14 mouse cellular contexts compared by ENCODE assay signal in genomic region chr13:69823920-69824637, GRCm38 (mm10). TPM values are rescaled to one million over a fixed set of nuclear protein-coding genes. Genes with fewer than 3 reads are reported as not detected.
DNase-seq lines count a peak whose midpoint lies in the region; ATAC-seq lines count a peak whose summit lies in the region.
"Had no signal": no experiment of that assay in that cellular context is flagged by ENCODE, and none has a peak within 500 bp of the region (broad histone marks: within the 10 kb centered on the region; RNA-seq: fewer than 3 reads in every experiment).

No protein-coding gene starts in this region.

- H3K27me3 ChIP-seq in heart, embryonic 14.5 days (ENCODE audit: control insufficient read depth, insufficient read depth, low read length): no peaks in the 10 kb centered on the region
- no peaks in the 10 kb centered on the region for H3K27me3 ChIP-seq in forebrain, embryonic 13.5 days
- H3K27me3 ChIP-seq in hindbrain, embryonic 11.5 days (ENCODE audit: control insufficient read depth, insufficient read depth, low read length): no peaks in the 10 kb centered on the region
- H3K27me3 ChIP-seq in midbrain, embryonic 14.5 days (ENCODE audit: control insufficient read depth, insufficient read depth, low read length): no peaks in the 10 kb centered on the region

- no peaks in the 10 kb centered on the region for H3K36me3 ChIP-seq in heart, embryonic 14.5 days (ENCODE audit: control insufficient read depth, insufficient read depth, low read length)
- no peaks in the 10 kb centered on the region for H3K36me3 ChIP-seq in forebrain, embryonic 13.5 days (ENCODE audit: poor library complexity, severe bottlenecking)
- H3K36me3 ChIP-seq in hindbrain, embryonic 11.5 days (ENCODE audit: control insufficient read depth, insufficient read depth, low read length): no peaks in the 10 kb centered on the region
- no peaks in the 10 kb centered on the region for H3K36me3 ChIP-seq in midbrain, embryonic 14.5 days (ENCODE audit: control insufficient read depth, insufficient read depth, low read length)
- H3K36me3 ChIP-seq: embryonic facial prominence, embryonic 10.5 days had no signal

- no peak overlapping the region for H3K27ac ChIP-seq in heart, embryonic 14.5 days (replicated peaks in 1 of 2; ENCODE audit: control insufficient read depth in 1 of 2, insufficient read depth in 1 of 2, low read depth in 2 of 2, low read length in 2 of 2)
- no peak overlapping the region for H3K27ac ChIP-seq in forebrain, embryonic 13.5 days
- H3K27ac ChIP-seq in hindbrain, embryonic 11.5 days (ENCODE audit: low read depth, low read length): 0 out of 2 replicates have a peak overlapping the region, but pooled peaks have one; percentile 27
- peak overlapping the region; percentile 52 for H3K27ac ChIP-seq in midbrain, embryonic 14.5 days (replicated peaks; ENCODE audit: low read depth, low read length)
- H3K27ac ChIP-seq: embryonic facial prominence, embryonic 10.5 days had no signal

- ATAC-seq in heart, embryonic 14.5 days (ENCODE audit: insufficient number of reproducible peaks, insufficient read depth, low FRiP score, low read depth): no peak
- no peak for ATAC-seq in forebrain, embryonic 13.5 days
- peak; percentile 26; the same call in 1 of the 2 replicates for ATAC-seq in hindbrain, embryonic 11.5 days (ENCODE audit: low FRiP score)
- no peak for ATAC-seq in midbrain, embryonic 14.5 days (ENCODE audit: low FRiP score, low TSS enrichment)

- peak overlapping the region; percentile 38 for H3K4me2 ChIP-seq in heart, embryonic 14.5 days (ENCODE audit: low read length)
- no peak overlapping the region for H3K4me2 ChIP-seq in forebrain, embryonic 13.5 days
- no peak overlapping the region for H3K4me2 ChIP-seq in hindbrain, embryonic 11.5 days (replicated peaks; ENCODE audit: low read depth, low read length)
- H3K4me2 ChIP-seq in midbrain, embryonic 14.5 days (ENCODE audit: low read length): no peak overlapping the region
- H3K4me2 ChIP-seq: liver, embryonic 11.5 days had no signal

- H3K9ac ChIP-seq in heart, embryonic 14.5 days (ENCODE audit: low read length): no peak overlapping the region
- 0 out of 2 replicates have a peak overlapping the region, but pooled peaks have one; percentile 45 for H3K9ac ChIP-seq in forebrain, embryonic 13.5 days
- no peak overlapping the region for H3K9ac ChIP-seq in hindbrain, embryonic 11.5 days (ENCODE audit: low read depth, low read length)
- H3K9ac ChIP-seq in midbrain, embryonic 14.5 days (replicated peaks; ENCODE audit: low read length): no peak overlapping the region

- no peaks in the 10 kb centered on the region; a peak in 1 of 4 replicates for H3K4me1 ChIP-seq in heart, embryonic 14.5 days (ENCODE audit: control insufficient read depth in 2 of 2, insufficient read depth in 2 of 2, low read length in 2 of 2)
- peaks cover 15% of the 10 kb centered on the region for H3K4me1 ChIP-seq in forebrain, embryonic 13.5 days
- no peaks in the 10 kb centered on the region for H3K4me1 ChIP-seq in hindbrain, embryonic 11.5 days (replicated peaks; ENCODE audit: control insufficient read depth, insufficient read depth, low read length)
- peaks cover 4% of the 10 kb centered on the region; the same call in 1 of the 2 replicates for H3K4me1 ChIP-seq in midbrain, embryonic 14.5 days (ENCODE audit: control insufficient read depth, insufficient read depth, low read length)
- H3K4me1 ChIP-seq: embryonic facial prominence, embryonic 10.5 days had no signal

- no peak overlapping the region for H3K4me3 ChIP-seq in heart, embryonic 14.5 days (ENCODE audit: control insufficient read depth in 1 of 2, insufficient read depth in 1 of 2, low read depth in 1 of 2, low read length in 2 of 2)
- no peak overlapping the region for H3K4me3 ChIP-seq in forebrain, embryonic 13.5 days
- H3K4me3 ChIP-seq in hindbrain, embryonic 11.5 days (ENCODE audit: low read depth, low read length): no peak overlapping the region
- H3K4me3 ChIP-seq in midbrain, embryonic 14.5 days (replicated peaks; ENCODE audit: low read depth, low read length): no peak overlapping the region
- H3K4me3 ChIP-seq: embryonic facial prominence, embryonic 10.5 days had no signal

- no peaks in the 10 kb centered on the region for H3K9me3 ChIP-seq in heart, embryonic 14.5 days (ENCODE audit: control insufficient read depth, low read length)
- no peaks in the 10 kb centered on the region for H3K9me3 ChIP-seq in forebrain, embryonic 13.5 days (replicated peaks)
- H3K9me3 ChIP-seq in hindbrain, embryonic 11.5 days (ENCODE audit: control insufficient read depth, low read length): no peaks in the 10 kb centered on the region
- H3K9me3 ChIP-seq in midbrain, embryonic 14.5 days (ENCODE audit: control insufficient read depth, low read length): no peaks in the 10 kb centered on the region
- H3K9me3 ChIP-seq: embryonic facial prominence, embryonic 10.5 days had no signal

- WGBS in heart, embryonic 14.5 days: 60% methylated on average over 19 of the region's 19 CpGs
- 51% methylated on average over 19 of the region's 19 CpGs for WGBS in forebrain, embryonic 13.5 days
- 67% methylated on average over 19 of the region's 19 CpGs for WGBS in hindbrain, embryonic 11.5 days
- 61% methylated on average over 19 of the region's 19 CpGs for WGBS in midbrain, embryonic 14.5 days

- DNase-seq in heart, adult 8-10 months (ENCODE audit: low spot score): no peak
- DNase-seq in hindbrain, embryonic 11.5 days (ENCODE audit: low spot score): peak; percentile 27
- peak; percentile 40 for DNase-seq in midbrain, embryonic 14.5 days
- no peak for DNase-seq in c-Kit-positive CD71-positive TER-119-positive erythroid progenitor cells, embryonic 14.5 days (ENCODE audit: low spot score)
- no peak for DNase-seq in yolk sac, embryonic 10.5 days (ENCODE audit: low spot score)
- no peak for DNase-seq in ovary, postnatal 36 days (ENCODE audit: low spot score)
- DNase-seq: cerebellum, adult 11 months; heart, postnatal 36 days; lung, postnatal 4 days; thymus, postnatal 14 days had no signal

RNA-seq across cellular contexts. Expression of gene Med10, which starts 21.9 kb away (rescaled TPM):
- polyA plus RNA-seq in heart, embryonic 14.5 days (2014; fragmentation: Nextera tagmentation; extraction: Ambion mirVana): 104 and 105 TPM in 2 replicates
- 10 to 100 TPM; 23.3 to 29.4 (median 27.0) TPM for total RNA-seq in heart, adult 8-10 months (2022)
- 189 and 201 TPM in 2 replicates for polyA plus RNA-seq in forebrain, embryonic 13.5 days (2015; fragmentation: Nextera tagmentation; extraction: Ambion mirVana)
- 227 and 230 TPM in 2 replicates for polyA plus RNA-seq in hindbrain, embryonic 11.5 days (2014; fragmentation: Nextera tagmentation; extraction: Ambion mirVana)
- polyA plus RNA-seq in midbrain, embryonic 14.5 days (2014; fragmentation: Nextera tagmentation; extraction: Ambion mirVana): 145 TPM in 2 replicates

Comparison
In these comparisons a context has a peak if more than half of its experiments do, and no peak if none do; other contexts are left out.
1. H3K27ac ChIP-seq: peak in hindbrain, embryonic 11.5 days (single experiment) and midbrain, embryonic 14.5 days (single experiment); none in heart, embryonic 14.5 days (0 of 2) and forebrain, embryonic 13.5 days (single experiment).
2. DNase-seq: peak in hindbrain, embryonic 11.5 days (single experiment) and midbrain, embryonic 14.5 days (single experiment); none in heart, adult 8-10 months (single experiment), c-Kit-positive CD71-positive TER-119-positive erythroid progenitor cells, embryonic 14.5 days (single experiment), yolk sac, embryonic 10.5 days (single experiment) and ovary, postnatal 36 days (single experiment).